Mouse (Mus musculus) cerebellum, adult 2 months (tissue): ENCODE data around the gene Alkbh5. TPM values are rescaled to one million over a fixed set of nuclear protein-coding genes. Genes with fewer than 3 reads are reported as not detected.

Experiments used
- DNase-seq, 2 experiments: peaks; one replicate each; pipeline ENCODE4 v3.0.0; 2021
- H3K27ac ChIP-seq: fragments of 200-500 bp; 2 replicates; pipeline ENCODE4 v1.5.1; 2012; ENCODE audit warnings: low read length, control low read depth, inconsistent platforms; ENCODE audit not compliant: insufficient read depth
- H3K27me3 ChIP-seq: fragments of 200-500 bp; 2 replicates; pipeline ENCODE4 v1.6.1; 2012; ENCODE audit warnings: inconsistent platforms, mild to moderate bottlenecking, low read length, moderate library complexity; ENCODE audit not compliant: control insufficient read depth, insufficient read depth
- H3K4me1 ChIP-seq: fragments of 200-500 bp; 2 replicates; pipeline ENCODE4 v1.6.1; 2011; ENCODE audit warnings: low read length; ENCODE audit not compliant: control insufficient read depth, insufficient read depth
- H3K4me3 ChIP-seq: fragments of 200-500 bp; replicated peaks from 2 replicates; pipeline ENCODE3; 2011; ENCODE audit warnings: mild to moderate bottlenecking, low read depth, low read length, control low read depth; ENCODE audit not compliant: insufficient read depth
- CTCF ChIP-seq: fragments of 200-500 bp; IDR thresholded peaks from 2 replicates; pipeline ENCODE4 v1.5.1; 2011; ENCODE audit warnings: low read depth, mild to moderate bottlenecking, control low read depth, low read length, moderate library complexity, borderline replicate concordance; ENCODE audit not compliant: insufficient read depth
- POLR2A ChIP-seq: fragments of 200-500 bp; IDR thresholded peaks from 2 replicates; pipeline ENCODE4 v1.6.1; 2011; ENCODE audit warnings: low read length, control low read depth, borderline replicate concordance; ENCODE audit not compliant: insufficient read depth
- WGBS: fragments of 180-500 bp; shearing (Covaris S2); methylation state at CpG from one replicate; pipeline ENCODE4 v1.1.7; 2018; 5-methylcytosine and 5-hydroxymethylcytosine counted together
- polyA plus RNA-seq: library from polyadenylated mRNA; depleted of rRNA; stranded (reverse); fragments of >200 nt; gene quantifications from 2 replicates; pipeline ENCODE4 v1.2.3, GENCODE M21; 2012

Alkbh5 gene
- polyA plus RNA-seq, 1 experiment: 25.2 TPM

- 82% methylated on average over 2 of the region's 2 CpGs for WGBS
These were observed 21.2 kb upstream of the Alkbh5 start for GRCm38 (mm10) chr11:60514941-60515340.

GRCm38 (mm10) chr11:60518305-60518704, 17.9 kb upstream of the Alkbh5 start:
- Histone ChIP-seq H3K4me1 (no peaks in the 10 kb centered on the region), H3K4me3 (no peak overlapping the region), H3K27ac (no peak overlapping the region), H3K27me3 (no peaks in the 10 kb centered on the region)
- TF ChIP-seq CTCF (no peak), POLR2A (no peak)
- 71% methylated on average over 4 of the region's 4 CpGs for WGBS
- DNase-seq: no peak

More at GRCm38 (mm10) chr11:60514941-60515340, 21.2 kb upstream of the Alkbh5 start:
- no peak for DNase-seq
- H3K4me1 ChIP-seq: no peaks in the 10 kb centered on the region
- no peaks in the 10 kb centered on the region for H3K27me3 ChIP-seq
- TF ChIP-seq POLR2A (no peak), CTCF (no peak)
- no peak overlapping the region for H3K4me3 ChIP-seq
- no peak overlapping the region for H3K27ac ChIP-seq

- no peak for DNase-seq
- H3K27me3 ChIP-seq: no peaks in the 10 kb centered on the region
- no peak overlapping the region for H3K4me3 ChIP-seq
- WGBS: 73% methylated on average over 5 of the region's 5 CpGs
- no peaks in the 10 kb centered on the region for H3K4me1 ChIP-seq
- TF ChIP-seq POLR2A: no peak
- no peak for TF ChIP-seq CTCF
- no peak overlapping the region for H3K27ac ChIP-seq
These were observed 14.2 kb upstream of the Alkbh5 start for GRCm38 (mm10) chr11:60522027-60522426.

- WGBS: 92% methylated on average over 6 of the region's 6 CpGs
- TF ChIP-seq CTCF (no peak), POLR2A (no peak)
- H3K27me3 ChIP-seq: no peaks in the 10 kb centered on the region
These were observed 13.4 kb upstream of the Alkbh5 start for GRCm38 (mm10) chr11:60522661-60523365.

GRCm38 (mm10) chr11:60526461-60526860, 9.7 kb upstream of the Alkbh5 start:
- Histone ChIP-seq H3K27me3 (no peaks in the 10 kb centered on the region), H3K27ac (no peak overlapping the region), H3K4me3 (no peak overlapping the region), H3K4me1 (no peaks in the 10 kb centered on the region)
- WGBS: 20% methylated on average over 4 of the region's 4 CpGs
- TF ChIP-seq CTCF (no peak), POLR2A (no peak)
- DNase-seq: no peak

More at GRCm38 (mm10) chr11:60522661-60523365, 13.4 kb upstream of the Alkbh5 start:
- no peaks in the 10 kb centered on the region for H3K4me1 ChIP-seq
- DNase-seq: no peak
- H3K4me3 ChIP-seq: no peak overlapping the region
- no peak overlapping the region for H3K27ac ChIP-seq

GRCm38 (mm10) chr11:60535676-60536075, 505 bp upstream of the Alkbh5 start:
- H3K4me1 ChIP-seq: no peaks in the 10 kb centered on the region
- 88% methylated on average over 2 of the region's 2 CpGs for WGBS
- H3K4me3 ChIP-seq: no peak overlapping the region
- DNase-seq: no peak
- H3K27me3 ChIP-seq: no peaks in the 10 kb centered on the region
- TF ChIP-seq CTCF (no peak), POLR2A (no peak)
- H3K27ac ChIP-seq: 0 out of 2 replicates have a peak overlapping the region, but pooled peaks have one; percentile 84

GRCm38 (mm10) chr11:60536859-60537467, 782 bp downstream of the Alkbh5 start:
- H3K4me1 ChIP-seq: no peaks in the 10 kb centered on the region
- under 1% methylated on average over 37 of the region's 37 CpGs for WGBS
- H3K4me3 ChIP-seq: peak overlapping the region; percentile 82
- DNase-seq: peak; percentile 92 to 95
- H3K27me3 ChIP-seq: no peaks in the 10 kb centered on the region
- peak overlapping the region; percentile 84 for H3K27ac ChIP-seq
- TF ChIP-seq CTCF (no peak; the same call in 1 of the 2 replicates), POLR2A (peak; percentile 89)
